Mouse (Mus musculus): ENCODE measurements around the gene Olfr577. TPM values are rescaled to one million over a fixed set of nuclear protein-coding genes. Genes with fewer than 3 reads are reported as not detected.

The Olfr577 gene
- not detected in 2 replicates for polyA plus RNA-seq (2012; rRNA removed)

DNA sequence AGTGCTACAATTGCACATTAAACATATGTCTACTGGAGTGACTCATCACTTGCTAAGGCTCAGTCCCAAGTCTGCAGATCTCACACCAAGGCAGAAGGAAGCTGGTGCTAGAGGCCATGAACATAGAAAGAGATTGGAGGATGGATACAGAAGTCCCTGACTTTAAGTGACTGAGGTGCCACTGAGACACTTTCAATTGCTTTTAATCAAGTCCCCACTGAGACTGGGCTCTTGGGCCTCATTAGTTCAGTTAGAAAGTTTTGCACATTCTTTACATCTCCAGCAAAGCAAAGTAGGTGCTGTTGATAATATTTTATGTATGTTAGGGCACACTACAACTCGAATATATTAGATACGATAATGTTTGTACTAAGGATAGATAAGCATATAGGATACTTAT, at the start of gene Olfr577:
Olfr577 (minus strand) TSS at position 101 of the 400 bp plus-strand sequence.
- no peak for DNase-seq (ENCODE audit: low read depth, low spot score)
- WGBS: 79% methylated on average over 2 of the region's 2 CpGs

DNA sequence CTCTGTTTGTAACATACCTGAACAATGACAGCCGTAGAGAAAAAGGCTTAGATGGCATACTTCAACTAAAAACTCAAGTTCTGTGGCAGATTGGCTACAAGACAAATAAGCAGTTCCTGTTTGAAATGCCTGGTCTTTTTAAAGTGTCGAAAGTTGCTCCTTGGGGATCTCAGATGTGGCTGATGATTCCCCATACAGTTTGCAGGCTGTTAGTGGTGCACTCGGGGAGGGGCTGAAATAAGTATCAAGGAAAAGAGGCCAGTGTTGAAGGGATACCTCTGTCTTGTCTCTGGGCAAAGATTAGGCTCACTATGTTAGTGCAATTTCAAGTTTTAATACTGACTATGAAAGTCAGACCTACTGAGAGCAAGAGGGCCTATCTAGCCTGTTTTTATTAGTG, 13.5 kb upstream of the Olfr577 start, which contains the start of gene Olfr578:
Olfr578 (minus strand) TSS at position 101 of the 400 bp plus-strand sequence.
- DNase-seq (ENCODE audit: low read depth, low spot score): no peak
- WGBS: 55% methylated on average over 3 of the region's 3 CpGs

DNA sequence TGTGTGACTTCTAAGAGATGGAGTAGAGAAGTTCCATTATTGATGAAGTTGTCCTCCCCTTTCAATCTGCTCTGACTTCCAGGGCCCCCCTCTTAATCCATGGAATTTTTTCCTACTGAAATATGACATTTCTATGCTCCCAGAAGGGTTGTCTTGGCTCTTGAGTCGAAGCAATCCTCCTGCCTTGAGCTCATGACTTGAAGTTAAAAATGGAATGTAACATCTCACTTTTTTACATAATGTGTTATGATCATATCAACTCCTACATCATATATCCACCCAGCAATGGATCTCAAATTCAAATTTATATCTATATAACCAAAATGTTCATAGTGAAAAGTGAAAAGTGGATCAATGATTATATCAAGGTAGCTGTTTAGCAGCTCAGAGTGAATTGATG, 1.3 kb downstream of the Olfr577 start:
- DNase-seq (ENCODE audit: low read depth, low spot score): no peak
- 20% methylated on average over 1 of the region's 1 CpGs for WGBS

DNA sequence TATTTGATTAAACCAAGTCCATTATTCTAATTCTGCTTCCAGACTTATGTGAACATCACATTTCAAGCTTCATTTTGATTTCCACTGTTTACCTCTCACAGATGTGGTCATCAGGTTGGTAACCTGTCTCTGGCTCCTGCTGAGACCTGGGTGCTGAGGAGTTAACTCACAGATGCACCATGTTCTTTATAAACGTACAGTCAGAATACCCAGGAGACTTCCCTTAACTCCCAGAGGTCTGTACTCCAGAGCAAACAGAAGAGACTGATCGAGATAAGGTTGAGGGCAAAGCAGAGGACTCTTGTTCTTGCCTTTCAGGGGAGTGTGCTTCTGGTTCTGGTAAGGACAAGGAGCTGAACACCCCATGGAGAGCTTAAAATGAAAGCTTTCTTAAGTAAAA, 13.4 kb downstream of the Olfr577 start, which contains the start of gene Olfr576:
Olfr576 (plus strand) TSS at position 301 of the 400 bp plus-strand sequence.
- WGBS: 21% methylated on average over 2 of the region's 2 CpGs
- DNase-seq (ENCODE audit: low read depth, low spot score): no peak

DNA sequence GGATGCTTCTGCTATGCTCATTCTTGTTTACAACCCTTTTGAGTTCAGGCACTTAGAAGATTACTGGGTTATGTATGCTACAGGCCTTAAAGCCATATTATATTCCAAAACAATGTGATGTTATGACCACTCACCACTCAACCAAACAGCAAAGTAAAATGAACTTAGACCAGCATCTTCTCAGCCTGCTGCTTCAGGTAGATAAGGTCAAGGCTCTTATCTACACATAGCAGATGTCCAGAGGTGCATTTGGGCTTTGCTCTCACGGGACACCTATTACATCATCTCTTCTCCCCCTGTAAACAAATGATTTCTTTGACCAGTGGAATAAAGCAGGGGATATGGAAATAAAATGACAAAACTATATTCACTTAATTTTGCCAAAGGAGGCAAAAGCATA, 17.1 kb downstream of the Olfr577 start, which contains the start of gene Olfr575:
Olfr575 (minus strand) TSS at position 183 of the 400 bp plus-strand sequence.
- no peak for DNase-seq (ENCODE audit: low read depth, low spot score)
- 29% methylated on average over 1 of the region's 1 CpGs for WGBS

DNA sequence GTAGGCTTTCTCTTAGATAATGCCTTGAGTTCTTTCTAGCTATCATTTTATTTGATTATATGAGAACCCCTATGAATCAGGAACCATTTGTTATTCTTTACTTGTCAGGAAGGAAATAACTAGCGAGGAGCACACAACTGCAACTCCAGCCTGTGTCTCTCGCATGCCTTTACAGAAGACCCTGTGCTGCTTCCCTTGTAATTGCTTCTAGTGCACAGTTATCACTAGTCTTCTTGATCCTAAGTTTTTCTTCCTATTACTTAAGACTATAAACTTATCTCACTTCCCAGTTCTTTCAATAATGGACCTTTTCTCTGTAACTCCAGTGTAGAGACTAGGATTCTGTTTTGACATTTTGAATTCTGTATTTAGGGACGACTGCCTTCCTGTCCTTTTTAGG, 17.6 kb downstream of the Olfr577 start:
- WGBS: 62% methylated on average over 3 of the region's 3 CpGs

DNA sequence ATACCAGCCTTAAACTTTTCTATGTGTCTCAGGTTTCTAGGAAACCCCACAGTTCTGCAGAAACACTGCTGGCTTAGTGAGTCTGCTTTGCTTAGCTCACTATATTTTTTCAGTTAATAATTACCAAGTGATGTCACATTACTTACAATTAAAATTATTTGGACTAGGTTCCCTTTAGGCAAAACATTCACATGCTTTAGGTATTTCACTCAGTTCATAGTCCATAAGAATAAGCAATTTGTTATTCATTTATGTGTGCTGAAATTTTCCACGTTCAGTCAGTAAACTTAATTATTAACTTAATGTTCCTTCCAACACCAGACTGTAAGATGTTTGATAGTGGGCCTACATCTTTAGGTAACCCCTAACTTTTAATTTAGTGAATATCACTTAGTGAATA, 25.0 kb downstream of the Olfr577 start:
- 27% methylated on average over 1 of the region's 1 CpGs for WGBS
- DNase-seq (ENCODE audit: low read depth, low spot score): no peak

More for the DNA sequence above, 17.6 kb downstream of the Olfr577 start:
- DNase-seq (ENCODE audit: low read depth, low spot score): no peak

DNA sequence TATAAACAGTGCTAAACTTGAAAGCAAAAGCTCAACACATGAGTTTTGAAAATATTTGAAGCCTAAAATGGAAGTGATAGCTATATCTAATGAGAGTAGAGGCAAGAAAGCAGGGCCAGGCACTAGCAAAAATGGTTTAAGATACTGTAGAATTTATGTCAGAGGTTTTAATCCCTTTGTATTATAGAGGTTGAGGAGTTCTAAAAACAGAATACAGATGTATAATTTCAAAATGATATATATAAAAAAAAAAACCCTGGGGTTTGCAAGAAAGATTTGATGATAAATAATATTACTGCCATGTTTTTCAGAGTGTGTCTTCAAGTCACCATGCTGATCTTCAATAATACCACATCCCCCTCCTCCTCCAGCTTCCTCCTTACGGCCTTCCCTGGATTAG, 27.6 kb downstream of the Olfr577 start, which contains the start of gene Olfr574:
Olfr574 (plus strand) TSS at position 301 of the 400 bp plus-strand sequence.
- DNase-seq (ENCODE audit: low read depth, low spot score): no peak
- whole genome bisulfite sequencing: 90% methylated on average over 1 of the region's 1 CpGs

DNA sequence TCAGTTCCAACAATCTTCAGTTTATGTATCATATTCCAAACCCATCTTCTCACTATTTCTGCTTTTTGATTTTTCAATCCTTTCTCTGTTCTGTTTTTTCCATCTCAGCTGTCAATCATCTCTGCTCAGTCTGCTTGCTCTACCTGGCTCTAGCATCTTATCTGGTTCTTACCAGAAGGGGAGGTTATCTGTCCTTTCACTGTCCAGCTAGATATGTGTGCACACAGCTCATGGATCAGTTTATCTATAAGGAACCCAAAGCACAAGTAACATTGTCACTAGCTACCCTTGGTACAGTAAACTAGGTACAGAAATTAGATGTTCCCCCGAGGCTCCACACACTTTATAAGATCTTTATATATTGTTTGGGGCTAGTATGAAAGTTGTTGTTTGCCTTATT, 32.3 kb downstream of the Olfr577 start:
- DNase-seq (ENCODE audit: low read depth, low spot score): no peak
- WGBS: 82% methylated on average over 1 of the region's 1 CpGs

DNA sequence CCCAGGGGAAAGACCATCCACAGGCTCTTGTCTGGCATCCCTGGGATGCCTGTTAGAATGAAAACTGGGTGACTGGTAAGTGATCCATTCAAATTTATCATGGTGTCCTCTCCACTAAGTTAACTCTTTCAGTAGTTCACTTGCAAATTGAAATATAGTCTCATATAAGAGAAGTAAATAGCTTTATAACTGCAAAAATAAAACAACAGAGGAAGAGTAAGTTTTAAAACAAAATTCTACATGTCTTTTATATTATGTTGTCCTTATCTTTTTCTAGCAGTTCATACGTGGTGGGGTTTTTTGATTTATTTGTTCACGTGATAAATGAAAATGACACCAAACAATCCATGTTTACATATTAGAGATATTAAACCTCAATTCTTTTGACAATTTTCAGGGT, 33.3 kb downstream of the Olfr577 start, which contains the start of gene Olfr573-ps1:
Olfr573-ps1 (minus strand) TSS at position 101 of the 400 bp plus-strand sequence.
- DNase-seq (ENCODE audit: low read depth, low spot score): no peak
- WGBS: 78% methylated on average over 2 of the region's 2 CpGs

DNA sequence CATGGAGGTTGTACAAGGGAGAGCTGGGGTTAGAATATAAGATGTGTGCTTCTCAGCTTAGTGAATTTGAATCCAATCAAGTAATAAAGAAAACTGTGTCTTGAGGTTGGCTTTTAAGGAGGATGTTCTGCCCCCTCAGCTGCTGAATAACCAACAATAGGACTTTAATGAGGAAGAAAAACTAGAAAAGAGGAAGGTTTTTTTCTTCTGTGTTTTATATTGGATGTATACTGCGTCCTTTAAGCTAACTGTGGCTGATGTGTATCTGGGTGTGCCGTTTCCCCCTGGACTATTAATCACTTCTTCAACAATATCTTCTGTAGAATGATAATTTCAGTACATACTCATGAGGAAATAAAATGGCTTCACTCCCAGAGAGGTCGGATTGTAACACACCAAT, 48.6 kb downstream of the Olfr577 start:
- WGBS: 64% methylated on average over 3 of the region's 3 CpGs
- DNase-seq (ENCODE audit: low read depth, low spot score): no peak

DNA sequence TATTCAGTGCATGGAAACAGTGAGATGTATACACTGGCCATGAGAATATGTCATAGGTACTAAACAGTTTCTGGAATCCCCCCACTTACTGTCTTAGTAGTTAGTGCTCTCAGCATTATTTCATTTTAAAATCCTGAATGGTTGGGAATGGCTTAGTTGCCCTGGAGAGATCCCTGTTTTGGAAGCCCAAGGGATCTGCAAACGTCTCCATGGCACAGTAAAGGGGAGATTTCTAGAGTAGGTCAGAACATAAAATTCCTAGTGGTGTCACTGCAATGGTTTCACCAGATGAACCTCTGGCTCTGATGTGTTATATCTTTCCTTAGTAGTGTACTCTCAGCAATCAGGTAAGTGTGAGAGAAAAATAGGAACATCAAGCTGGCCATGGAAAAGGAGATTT, 51.6 kb downstream of the Olfr577 start, which contains the start of gene Olfr572:
Olfr572 (plus strand) TSS at position 301 of the 400 bp plus-strand sequence.
- no peak for DNase-seq (ENCODE audit: low read depth, low spot score)
- 37% methylated on average over 1 of the region's 1 CpGs for WGBS

Other genes with a start within 250 kb of the Olfr577 start
- not detected in 2 replicates for gene Olfr559, start 248.5 kb downstream of the Olfr577 start, polyA plus RNA-seq (2012; rRNA removed)
- gene Olfr560, start 216.6 kb downstream of the Olfr577 start, polyA plus RNA-seq (2012; rRNA removed): not detected in 2 replicates
- gene Olfr78, start 216.5 kb downstream of the Olfr577 start, polyA plus RNA-seq (2012; rRNA removed): 0.47 and 1.0 TPM in 2 replicates
- not detected in 2 replicates for gene Olfr561, start 204.7 kb downstream of the Olfr577 start, polyA plus RNA-seq (2012; rRNA removed)
- not detected in 2 replicates for gene Olfr564, start 172.5 kb downstream of the Olfr577 start, polyA plus RNA-seq (2012; rRNA removed)
- gene Olfr566, start 117.2 kb downstream of the Olfr577 start, polyA plus RNA-seq (2012; rRNA removed): not detected in 2 replicates
- gene Olfr568, start 98.8 kb downstream of the Olfr577 start, polyA plus RNA-seq (2012; rRNA removed): not detected in 2 replicates
- gene Olfr569, start 85.1 kb downstream of the Olfr577 start, polyA plus RNA-seq (2012; rRNA removed): not detected in 2 replicates
- gene Olfr570, start 81.4 kb downstream of the Olfr577 start, polyA plus RNA-seq (2012; rRNA removed): not detected in 2 replicates
- not detected in 2 replicates for gene Olfr571, start 58.4 kb downstream of the Olfr577 start, polyA plus RNA-seq (2012; rRNA removed)
- not detected in 2 replicates for gene Olfr572, start 51.5 kb downstream of the Olfr577 start, polyA plus RNA-seq (2012; rRNA removed)
- gene Olfr573-ps1, start 33.4 kb downstream of the Olfr577 start, polyA plus RNA-seq (2012; rRNA removed): not detected in 2 replicates
- gene Olfr574, start 27.5 kb downstream of the Olfr577 start, polyA plus RNA-seq (2012; rRNA removed): not detected in 2 replicates
- not detected in 2 replicates for gene Olfr575, start 17.2 kb downstream of the Olfr577 start, polyA plus RNA-seq (2012; rRNA removed)
- not detected in 2 replicates for gene Olfr576, start 13.3 kb downstream of the Olfr577 start, polyA plus RNA-seq (2012; rRNA removed)
- not detected in 2 replicates for gene Olfr578, start 13.4 kb upstream of the Olfr577 start, polyA plus RNA-seq (2012; rRNA removed)
- gene Olfr582, start 62.1 kb upstream of the Olfr577 start, polyA plus RNA-seq (2012; rRNA removed): not detected in 2 replicates
- not detected in 2 replicates for gene Olfr583, start 75.4 kb upstream of the Olfr577 start, polyA plus RNA-seq (2012; rRNA removed)
- not detected in 2 replicates for gene Olfr584, start 105.9 kb upstream of the Olfr577 start, polyA plus RNA-seq (2012; rRNA removed)
- gene Olfr585, start 121.8 kb upstream of the Olfr577 start, polyA plus RNA-seq (2012; rRNA removed): not detected in 2 replicates
- gene Olfr586, start 149.7 kb upstream of the Olfr577 start, polyA plus RNA-seq (2012; rRNA removed): not detected in 2 replicates
- gene Olfr588-ps1, start 164.9 kb upstream of the Olfr577 start, polyA plus RNA-seq (2012; rRNA removed): not detected in 2 replicates
- not detected in 2 replicates for gene Olfr589, start 180.4 kb upstream of the Olfr577 start, polyA plus RNA-seq (2012; rRNA removed)
- gene Olfr591, start 202.4 kb upstream of the Olfr577 start, polyA plus RNA-seq (2012; rRNA removed): not detected in 2 replicates
- not detected in 2 replicates for gene Olfr592, start 208.9 kb upstream of the Olfr577 start, polyA plus RNA-seq (2012; rRNA removed)
- gene Olfr593, start 235.9 kb upstream of the Olfr577 start, polyA plus RNA-seq (2012; rRNA removed): not detected in 2 replicates
- gene Olfr594, start 241.1 kb upstream of the Olfr577 start, polyA plus RNA-seq (2012; rRNA removed): not detected in 2 replicates

Data from large intestine, adult 2 months (tissue).